Mouse (Mus musculus): ENCODE data around the gene Hebp1. TPM values are rescaled to one million over a fixed set of nuclear protein-coding genes. Genes with fewer than 3 reads are reported as not detected.

Gene Hebp1
- polyA plus RNA-seq, 1 experiment from 2014 or later: 5.2 TPM

GRCm38 (mm10) chr6:135133486-135133885, 64.3 kb downstream of the Hebp1 start:
- ATAC-seq (no peak), DNase-seq (ENCODE audit: low read depth, low spot score) (no peak)
- no peaks in the 10 kb centered on the region for H3K27me3 ChIP-seq
- POLR2A ChIA-PET: interaction anchor here (0.6 kb wide), 1 partner anchor 20 kb away, joined by 4 read pairs; no protein-coding TSS in a partner anchor
- CTCF ChIA-PET: interaction anchor here (1.2 kb wide), 1 partner anchor 10 kb away, joined by 6 read pairs; no protein-coding TSS in a partner anchor
- no peak for TF ChIP-seq CTCF (IDR thresholded peaks at IDR 0.05)
- in situ Hi-C loops (cut with MboI; ENCODE audit: low pct_unique_long_range_greater_than_20kb): no loop called here

GRCm38 (mm10) chr6:135133086-135133485, 64.7 kb downstream of the Hebp1 start:
- DNase-seq (ENCODE audit: low read depth, low spot score): no peak
- POLR2A ChIA-PET: no interaction called here
- no peaks in the 10 kb centered on the region for H3K27me3 ChIP-seq
- no peak for ATAC-seq
- TF ChIP-seq CTCF (IDR thresholded peaks at IDR 0.05): no peak
- in situ Hi-C loops (cut with MboI; ENCODE audit: low pct_unique_long_range_greater_than_20kb): no loop called here
- CTCF ChIA-PET: interaction anchor here (0.7 to 1.5 kb wide), 4 partner anchors 10 to 78 kb away, joined by 3 to 6 read pairs (median 4); no protein-coding TSS in a partner anchor

GRCm38 (mm10) chr6:135124755-135125380, 73.0 kb downstream of the Hebp1 start:
- ATAC-seq (no peak), DNase-seq (ENCODE audit: low read depth, low spot score) (no peak)
- in situ Hi-C loops (cut with MboI; ENCODE audit: low pct_unique_long_range_greater_than_20kb): no loop called here
- ChIA-PET CTCF (interaction anchor here (0.9 kb wide), 1 partner anchor 19 kb away, joined by 3 read pairs; no protein-coding TSS in a partner anchor), POLR2A (no interaction called here)
- H3K27me3 ChIP-seq: no peaks in the 10 kb centered on the region
- no peak for TF ChIP-seq CTCF (IDR thresholded peaks at IDR 0.05)

- in situ Hi-C loops (cut with MboI; ENCODE audit: low pct_unique_long_range_greater_than_20kb): no loop called here
- ATAC-seq (no peak), DNase-seq (ENCODE audit: low read depth, low spot score) (no peak)
- TF ChIP-seq CTCF (IDR thresholded peaks at IDR 0.05): no peak
- peaks cover 6% of the 10 kb centered on the region for H3K27me3 ChIP-seq
- ChIA-PET POLR2A (no interaction called here), CTCF (no interaction called here)
These were observed 79.6 kb downstream of the Hebp1 start, which contains the start of gene Gprc5d for GRCm38 (mm10) chr6:135118183-135118582. Gprc5d (minus strand) TSS chr6:135118283.

GRCm38 (mm10) chr6:135116479-135116878, 81.3 kb downstream of the Hebp1 start:
- POLR2A ChIA-PET: no interaction called here
- in situ Hi-C loops (cut with MboI; ENCODE audit: low pct_unique_long_range_greater_than_20kb): no loop called here
- DNase-seq (ENCODE audit: low read depth, low spot score) (no peak), ATAC-seq (no peak)
- peaks cover 6% of the 10 kb centered on the region for H3K27me3 ChIP-seq
- CTCF ChIA-PET: no interaction called here
- TF ChIP-seq CTCF (IDR thresholded peaks at IDR 0.05): no peak

- no peak for TF ChIP-seq CTCF (IDR thresholded peaks at IDR 0.05)
- ChIA-PET CTCF (no interaction called here), POLR2A (no interaction called here)
- ATAC-seq: peak; percentile 27
- no peak for DNase-seq (ENCODE audit: low read depth, low spot score)
- H3K27me3 ChIP-seq: peaks cover 6% of the 10 kb centered on the region
- in situ Hi-C loops (cut with MboI; ENCODE audit: low pct_unique_long_range_greater_than_20kb): no loop called here
These were observed 84.7 kb downstream of the Hebp1 start for GRCm38 (mm10) chr6:135113114-135113436.

- ChIA-PET CTCF (interaction anchor here (0.9 to 1.7 kb wide), 2 partner anchors 21 to 32 kb away, joined by 3 read pairs; no protein-coding TSS in a partner anchor), POLR2A (no interaction called here)
- H3K27me3 ChIP-seq: peaks cover 6% of the 10 kb centered on the region
- TF ChIP-seq CTCF (IDR thresholded peaks at IDR 0.05): no peak
- in situ Hi-C loops (cut with MboI; ENCODE audit: low pct_unique_long_range_greater_than_20kb): no loop called here
- DNase-seq (ENCODE audit: low read depth, low spot score) (peak; percentile 68), ATAC-seq (peak; percentile 80)
These were observed 85.3 kb downstream of the Hebp1 start for GRCm38 (mm10) chr6:135112411-135113113.

GRCm38 (mm10) chr6:135107014-135107413, 90.8 kb downstream of the Hebp1 start:
- no peak for DNase-seq (ENCODE audit: low read depth, low spot score)
- POLR2A ChIA-PET: no interaction called here
- TF ChIP-seq CTCF (IDR thresholded peaks at IDR 0.05): no peak
- no peak for ATAC-seq
- CTCF ChIA-PET: no interaction called here
- H3K27me3 ChIP-seq: no peaks in the 10 kb centered on the region
- in situ Hi-C loops (cut with MboI; ENCODE audit: low pct_unique_long_range_greater_than_20kb): no loop called here

GRCm38 (mm10) chr6:135102736-135103303, 95.0 kb downstream of the Hebp1 start:
- H3K27me3 ChIP-seq: no peaks in the 10 kb centered on the region
- ChIA-PET POLR2A (no interaction called here), CTCF (interaction anchor here (0.7 to 1.5 kb wide), 6 partner anchors 10 to 46 kb away, joined by 3 to 5 read pairs (median 3); no protein-coding TSS in a partner anchor)
- in situ Hi-C loops (cut with MboI; ENCODE audit: low pct_unique_long_range_greater_than_20kb): no loop called here
- TF ChIP-seq CTCF (IDR thresholded peaks at IDR 0.05): no peak
- DNase-seq (ENCODE audit: low read depth, low spot score): no peak
- no peak for ATAC-seq

GRCm38 (mm10) chr6:135100787-135101472, 96.9 kb downstream of the Hebp1 start:
- POLR2A ChIA-PET: no interaction called here
- no peaks in the 10 kb centered on the region for H3K27me3 ChIP-seq
- DNase-seq (ENCODE audit: low read depth, low spot score) (no peak), ATAC-seq (no peak)
- in situ Hi-C loops (cut with MboI; ENCODE audit: low pct_unique_long_range_greater_than_20kb): no loop called here
- CTCF ChIA-PET: interaction anchor here (0.9 to 1.3 kb wide), 3 partner anchors 14 to 75 kb away, joined by 3 read pairs; no protein-coding TSS in a partner anchor
- no peak for TF ChIP-seq CTCF (IDR thresholded peaks at IDR 0.05)
